Mouse (Mus musculus): ENCODE data around the gene Hist1h3i. TPM values are rescaled to one million over a fixed set of nuclear protein-coding genes. Genes with fewer than 3 reads are reported as not detected.
"Not testable (repeated sequence)": the region's sequence is repeated elsewhere in the genome, so short reads cannot be mapped to it uniquely, and the experiment has no call there.

Hist1h3i gene
- polyA plus RNA-seq, 1 experiment from 2014 or later = 137 TPM

- Histone ChIP-seq H3K4me3 (no peak overlapping the region), H3K9me3 (no peaks in the 10 kb centered on the region), H3K27ac (no peak overlapping the region), H3K27me3 (no peaks in the 10 kb centered on the region), H3K36me3 (no peaks in the 10 kb centered on the region), H3K4me1 (peaks cover 8% of the 10 kb centered on the region; the same call in 1 of the 2 replicates), H3K4me2 (no peak overlapping the region), H3K9ac (no peak overlapping the region)
- WGBS = 91% methylated on average over 7 of the region's 7 CpGs
- no peak for ATAC-seq (ENCODE audit: borderline replicate concordance, extremely low read depth, low FRiP score, low TSS enrichment)
These were observed 12.4 kb upstream of the Hist1h3i start for GRCm38 (mm10) chr13:21795584-21795983.

GRCm38 (mm10) chr13:21790601-21791283 is 7.6 kb upstream of the Hist1h3i start:
- 6% methylated on average over 17 of the region's 18 CpGs for WGBS
- peak overlapping the region; percentile 63 for H3K27ac ChIP-seq

GRCm38 (mm10) chr13:21789925-21790324 is 6.8 kb upstream of the Hist1h3i start:
- H3K36me3 ChIP-seq = no peaks in the 10 kb centered on the region
- peak overlapping the region; percentile 24; the same call in 1 of the 2 replicates for H3K27ac ChIP-seq
- peaks cover 38% of the 10 kb centered on the region for H3K4me1 ChIP-seq
- H3K27me3 ChIP-seq = no peaks in the 10 kb centered on the region
- H3K4me3 ChIP-seq = no peak overlapping the region
- H3K4me2 ChIP-seq = no peak overlapping the region
- WGBS = 54% methylated on average over 6 of the region's 6 CpGs
- H3K9ac ChIP-seq = no peak overlapping the region
- ATAC-seq (ENCODE audit: borderline replicate concordance, extremely low read depth, low FRiP score, low TSS enrichment) = no peak
- H3K9me3 ChIP-seq = no peaks in the 10 kb centered on the region

More at GRCm38 (mm10) chr13:21790601-21791283, 7.6 kb upstream of the Hist1h3i start:
- H3K4me2 ChIP-seq = peak overlapping the region; percentile 54
- H3K27me3 ChIP-seq = no peaks in the 10 kb centered on the region
- H3K4me3 ChIP-seq = peak overlapping the region; percentile 21
- H3K9ac ChIP-seq = peak overlapping the region; percentile 32
- H3K4me1 ChIP-seq = peaks cover 32% of the 10 kb centered on the region
- no peaks in the 10 kb centered on the region for H3K9me3 ChIP-seq
- no peaks in the 10 kb centered on the region for H3K36me3 ChIP-seq
- no peak for ATAC-seq (ENCODE audit: borderline replicate concordance, extremely low read depth, low FRiP score, low TSS enrichment)

- H3K4me3 ChIP-seq = peak overlapping the region; percentile 38
- H3K4me1 ChIP-seq = peaks cover 49% of the 10 kb centered on the region
- peak overlapping the region; percentile 50 for H3K4me2 ChIP-seq
- peak overlapping the region; percentile 29 for H3K9ac ChIP-seq
- no peaks in the 10 kb centered on the region for H3K9me3 ChIP-seq
- 21% methylated on average over 15 of the region's 21 CpGs for WGBS
- H3K27me3 ChIP-seq = no peaks in the 10 kb centered on the region
- peak overlapping the region; percentile 93 for H3K27ac ChIP-seq
- ATAC-seq (ENCODE audit: borderline replicate concordance, extremely low read depth, low FRiP score, low TSS enrichment) = peak; percentile 2; the same call in 1 of the 2 replicates
- no peaks in the 10 kb centered on the region for H3K36me3 ChIP-seq
These were observed 4.8 kb upstream of the Hist1h3i start for GRCm38 (mm10) chr13:21787760-21788593.

- H3K36me3 ChIP-seq, H3K27me3 ChIP-seq, H3K9me3 ChIP-seq: not testable (repeated sequence)
- H3K4me1 ChIP-seq = peaks cover 50% of the 10 kb centered on the region
- H3K27ac ChIP-seq = peak within 1 kb of the TSS; percentile 93
- under 1% methylated on average over 38 of the region's 63 CpGs for WGBS
- H3K4me3 ChIP-seq = peak within 1 kb of the TSS; percentile 38
- peak within 1 kb of the TSS; percentile 49 for H3K9ac ChIP-seq
- ATAC-seq (ENCODE audit: borderline replicate concordance, extremely low read depth, low FRiP score, low TSS enrichment) = peak; percentile 91
- H3K4me2 ChIP-seq = peak within 1 kb of the TSS; percentile 54
These were observed 3.9 kb upstream of the Hist1h3i start, which contains the start of the genes Hist1h2an and Hist1h2bp for GRCm38 (mm10) chr13:21786899-21787629. Gene Hist1h2an, minus strand, starts transcription at chr13:21787218. Gene Hist1h2bp, plus strand, starts transcription at chr13:21787461.

GRCm38 (mm10) chr13:21786189-21786898 is 3.2 kb upstream of the Hist1h3i start:
- 2% methylated on average over 8 of the region's 8 CpGs for WGBS
- no peak for ATAC-seq (ENCODE audit: borderline replicate concordance, extremely low read depth, low FRiP score, low TSS enrichment)
- Histone ChIP-seq H3K9ac (peak overlapping the region; percentile 49), H3K27me3 (no peaks in the 10 kb centered on the region), H3K4me2 (peak overlapping the region; percentile 54), H3K27ac (peak overlapping the region; percentile 93), H3K4me3 (peak overlapping the region; percentile 38), H3K36me3 (no peaks in the 10 kb centered on the region), H3K9me3 (no peaks in the 10 kb centered on the region), H3K4me1 (peaks cover 48% of the 10 kb centered on the region)

GRCm38 (mm10) chr13:21784311-21784710 is 1.1 kb upstream of the Hist1h3i start:
- Histone ChIP-seq H3K36me3 (no peaks in the 10 kb centered on the region), H3K27ac (peak overlapping the region; percentile 91), H3K27me3 (no peaks in the 10 kb centered on the region), H3K9me3 (no peaks in the 10 kb centered on the region), H3K4me2 (peak overlapping the region; percentile 70), H3K4me3 (peak overlapping the region; percentile 49; the same call in 1 of the 2 replicates), H3K4me1 (peaks cover 39% of the 10 kb centered on the region), H3K9ac (peak overlapping the region; percentile 37)
- no peak for ATAC-seq (ENCODE audit: borderline replicate concordance, extremely low read depth, low FRiP score, low TSS enrichment)
- 27% methylated on average over 6 of the region's 6 CpGs for WGBS

- no peaks in the 10 kb centered on the region for H3K27me3 ChIP-seq
- H3K27ac ChIP-seq = peak overlapping the region; percentile 91
- 3% methylated on average over 9 of the region's 9 CpGs for WGBS
- peak overlapping the region; percentile 70 for H3K4me2 ChIP-seq
- peaks cover 39% of the 10 kb centered on the region for H3K4me1 ChIP-seq
- no peaks in the 10 kb centered on the region for H3K36me3 ChIP-seq
- peak overlapping the region; percentile 37 for H3K9ac ChIP-seq
- H3K9me3 ChIP-seq = no peaks in the 10 kb centered on the region
- no peak for ATAC-seq (ENCODE audit: borderline replicate concordance, extremely low read depth, low FRiP score, low TSS enrichment)
- peak overlapping the region; percentile 49 for H3K4me3 ChIP-seq
These were observed 578 bp upstream of the Hist1h3i start for GRCm38 (mm10) chr13:21783734-21784161.

GRCm38 (mm10) chr13:21782361-21783254 is 562 bp downstream of the Hist1h3i start:
- H3K9me3 ChIP-seq; H3K27me3 ChIP-seq; ATAC-seq (ENCODE audit: borderline replicate concordance, extremely low read depth, low FRiP score, low TSS enrichment); H3K36me3 ChIP-seq: not testable (repeated sequence)
- Histone ChIP-seq H3K4me1 (peaks cover 35% of the 10 kb centered on the region), H3K9ac (peak overlapping the region; percentile 66), H3K4me3 (peak overlapping the region; percentile 49), H3K27ac (peak overlapping the region; percentile 91), H3K4me2 (peak overlapping the region; percentile 70)
- WGBS = under 1% methylated on average over 14 of the region's 35 CpGs

GRCm38 (mm10) chr13:21781639-21782038 is 1.5 kb downstream of the Hist1h3i start:
- H3K9ac ChIP-seq = no peak overlapping the region
- WGBS = 82% methylated on average over 1 of the region's 1 CpGs
- no peaks in the 10 kb centered on the region for H3K36me3 ChIP-seq
- H3K4me1 ChIP-seq = peaks cover 37% of the 10 kb centered on the region
- H3K4me2 ChIP-seq = no peak overlapping the region; the same call in 1 of the 2 replicates
- H3K27me3 ChIP-seq = no peaks in the 10 kb centered on the region
- H3K4me3 ChIP-seq = no peak overlapping the region
- H3K27ac ChIP-seq = peak overlapping the region; percentile 17
- no peak for ATAC-seq (ENCODE audit: borderline replicate concordance, extremely low read depth, low FRiP score, low TSS enrichment)
- H3K9me3 ChIP-seq = no peaks in the 10 kb centered on the region
